Mouse (Mus musculus): ENCODE measurements around the gene Zfp85. TPM values are rescaled to one million over a fixed set of nuclear protein-coding genes. Genes with fewer than 3 reads are reported as not detected.

The Zfp85 gene
- total RNA-seq, 2 experiments from 2014 or later: 5.9 to 6.6 TPM

Other genes with a start within 250 kb of the Zfp85 start
- gene Gm26965, start 229.1 kb downstream of the Zfp85 start, total RNA-seq (2021): 1 to 10 TPM in 1 of 2 experiments, not detected in 1; 1.2 TPM
- 10 to 100 TPM; 23.8 to 24.5 TPM for gene Zfp87, start 229.1 kb downstream of the Zfp85 start, total RNA-seq (2021)
- 10 to 100 TPM in 1 of 2 experiments, 1 to 10 TPM in 1; 9.9 to 10.8 TPM for gene Zfp748, start 201.4 kb downstream of the Zfp85 start, total RNA-seq (2021)
- 10 to 100 TPM in 1 of 2 experiments, 1 to 10 TPM in 1; 8.2 to 10.3 TPM for gene Zfp729b, start 145.5 kb downstream of the Zfp85 start, total RNA-seq (2021)
- 1 to 10 TPM in 1 of 2 experiments, under 1 TPM in 1; 0.20 to 1.8 TPM for gene Gm49345, start 117.5 kb downstream of the Zfp85 start, total RNA-seq (2021)
- 1 to 10 TPM; 8.9 to 9.0 TPM for gene Zfp729a, start 117.4 kb downstream of the Zfp85 start, total RNA-seq (2021)
- 10 to 100 TPM; 23.5 to 28.6 TPM for gene Zfp738, start 68.2 kb downstream of the Zfp85 start, total RNA-seq (2021)
- 10 to 100 TPM; 12.5 to 14.6 TPM for gene Zfp65, start 26.1 kb downstream of the Zfp85 start, total RNA-seq (2021)
- 1 to 10 TPM; 4.3 to 5.5 TPM for gene Zfp493, start 24.5 kb upstream of the Zfp85 start, total RNA-seq (2021)
- 1 to 10 TPM; 7.4 to 9.1 TPM for gene Zfp273, start 58.5 kb upstream of the Zfp85 start, total RNA-seq (2021)
- gene Gm10037, start 75.9 kb upstream of the Zfp85 start, total RNA-seq (2021): 10 to 100 TPM; 12.7 to 14.2 TPM
- gene BC048507, start 108.1 kb upstream of the Zfp85 start, total RNA-seq (2021): not detected

Measured in layer of hippocampus, postnatal 36 days (tissue).